Mouse (Mus musculus) adipocyte (in vitro differentiated cells): ENCODE data around the gene Pappa.
A peak's percentile ranks its signal among the peaks of the same experiment; 100 is the strongest.

Experiments
- DNase-seq: peaks from one replicate; pipeline ENCODE4 v3.0.0-alpha.2; 2016; ENCODE audit warnings: low spot score

Gene Pappa

DNA sequence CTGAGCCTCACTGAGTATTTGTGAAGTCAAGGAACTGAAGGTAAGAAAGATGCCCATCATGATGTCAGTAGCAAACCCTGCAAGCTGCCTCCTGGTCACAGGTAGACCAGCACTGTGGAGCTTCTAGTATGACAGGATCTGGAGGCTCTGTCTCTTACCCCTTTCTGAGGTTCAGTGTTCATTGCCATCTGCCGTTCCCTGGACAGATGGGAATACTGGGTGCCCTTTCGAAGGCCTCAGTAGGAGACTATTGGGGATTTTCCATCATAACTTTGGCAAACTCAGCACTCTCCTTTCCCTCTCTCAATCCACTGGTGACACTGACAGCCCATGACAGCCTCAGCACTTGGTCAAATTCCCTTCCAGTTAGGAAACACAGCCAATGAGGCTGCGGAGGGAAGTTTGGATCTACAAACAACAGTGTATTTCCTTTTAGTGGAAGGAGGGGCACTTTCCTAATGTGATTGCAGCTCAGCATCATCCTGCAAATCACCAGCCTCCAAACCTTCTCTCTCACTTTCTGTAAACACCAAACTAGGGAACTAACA, 42.4 kb downstream of the Pappa start:
- no peak for DNase-seq

DNA sequence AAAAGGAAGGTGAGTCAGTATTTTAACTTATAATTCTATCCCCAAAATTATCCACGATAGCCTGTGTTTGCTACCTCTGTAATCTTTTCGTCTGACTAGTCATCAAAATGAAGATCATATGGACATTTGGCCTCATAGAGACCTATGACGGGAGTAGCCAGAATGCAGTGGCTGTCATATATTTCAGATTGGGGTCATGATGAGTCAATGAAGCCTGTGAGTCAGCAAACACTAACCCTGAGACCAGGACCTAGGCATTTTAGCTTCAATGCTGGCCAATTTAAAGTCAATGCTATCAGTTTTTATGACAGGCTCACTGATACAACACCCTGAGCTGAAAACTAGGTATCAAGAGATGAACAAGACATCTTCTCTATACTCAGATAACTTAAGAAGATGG, 50.5 kb downstream of the Pappa start:
- DNase-seq: no peak

DNA sequence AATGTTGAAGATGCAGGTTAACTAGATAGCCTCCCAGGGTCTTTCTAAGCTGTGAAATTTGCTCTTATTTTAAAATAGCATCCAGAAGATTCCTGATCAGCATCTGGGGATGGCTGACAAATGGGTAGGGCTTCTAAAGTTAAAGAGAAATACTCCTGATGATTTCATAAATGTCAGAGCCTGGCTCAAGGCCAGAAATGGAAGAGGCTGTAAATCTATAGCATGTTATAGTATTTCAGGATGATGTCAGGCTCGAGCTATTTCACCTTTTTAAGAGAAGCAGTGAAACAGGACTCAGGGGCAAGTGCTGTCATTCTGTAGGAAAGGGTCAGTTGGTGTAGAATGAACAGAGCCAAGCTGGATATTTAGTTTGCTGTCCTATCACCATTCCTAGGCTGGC, 54.2 kb downstream of the Pappa start:
- DNase-seq: no peak

DNA sequence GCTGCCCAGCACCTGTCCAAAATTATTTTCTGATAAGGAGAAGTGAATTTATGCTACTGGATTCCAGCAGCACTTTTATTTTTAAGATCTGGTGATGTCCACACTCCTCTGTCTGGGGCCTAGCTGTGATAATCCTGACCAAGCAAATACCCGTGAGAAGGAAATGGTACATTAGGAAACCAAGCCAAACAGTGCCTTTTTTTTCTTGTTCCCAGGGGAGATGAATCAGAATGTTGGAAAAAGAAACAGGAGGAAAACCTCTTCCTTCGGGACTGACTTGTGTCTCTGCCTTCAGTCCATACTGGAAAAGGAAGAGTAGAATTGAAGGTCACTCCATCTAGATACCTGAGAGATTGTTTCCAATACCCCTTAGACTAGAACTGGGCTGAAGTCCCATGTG, 63.3 kb downstream of the Pappa start:
- DNase-seq: peak; percentile 70

DNA sequence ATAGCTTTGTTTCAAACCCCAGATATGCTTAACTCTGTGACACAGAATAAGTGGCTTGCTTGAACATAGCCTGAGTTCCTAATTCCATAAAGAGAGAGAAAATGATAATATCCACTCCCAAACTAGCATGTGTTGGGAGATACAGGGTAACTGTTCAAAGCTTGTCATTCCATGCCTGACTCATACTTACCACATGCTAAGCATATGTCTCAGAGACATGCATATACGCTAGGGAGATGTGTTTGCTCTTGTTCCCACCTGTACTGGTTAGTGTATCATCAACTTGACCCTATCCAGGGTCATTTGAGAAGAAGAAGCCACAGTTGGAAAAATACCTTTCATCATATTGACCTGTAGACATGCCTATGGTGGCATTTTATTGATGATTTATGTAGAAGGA, 63.7 kb downstream of the Pappa start:
- no peak for DNase-seq

DNA sequence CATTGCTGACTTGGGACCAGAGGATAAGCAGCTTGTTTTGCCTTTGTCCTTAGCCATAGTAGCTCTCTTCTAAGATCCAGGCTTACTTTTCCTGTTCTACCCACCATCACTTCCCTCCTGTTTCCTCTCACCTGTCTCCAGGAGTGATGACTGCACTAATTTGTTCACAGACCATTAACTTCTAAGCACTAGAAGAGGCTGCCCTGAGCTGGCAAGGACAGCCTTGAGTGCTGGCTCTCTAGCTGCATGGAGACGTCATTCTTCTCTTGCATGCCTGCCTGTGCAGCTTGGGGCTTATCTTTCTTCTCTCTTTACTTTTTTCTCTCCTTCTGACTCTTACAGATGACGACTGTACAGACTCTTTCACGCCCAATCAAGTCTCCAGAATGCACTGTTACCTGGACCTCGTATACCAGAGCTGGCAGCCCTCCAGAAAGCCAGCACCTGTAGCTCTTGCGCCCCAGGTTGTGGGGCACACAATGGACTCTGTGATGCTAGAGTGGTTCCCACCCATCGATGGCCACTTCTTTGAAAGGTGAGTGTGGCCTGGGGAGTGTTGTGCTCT, 65.0 kb downstream of the Pappa start:
- no peak for DNase-seq

DNA sequence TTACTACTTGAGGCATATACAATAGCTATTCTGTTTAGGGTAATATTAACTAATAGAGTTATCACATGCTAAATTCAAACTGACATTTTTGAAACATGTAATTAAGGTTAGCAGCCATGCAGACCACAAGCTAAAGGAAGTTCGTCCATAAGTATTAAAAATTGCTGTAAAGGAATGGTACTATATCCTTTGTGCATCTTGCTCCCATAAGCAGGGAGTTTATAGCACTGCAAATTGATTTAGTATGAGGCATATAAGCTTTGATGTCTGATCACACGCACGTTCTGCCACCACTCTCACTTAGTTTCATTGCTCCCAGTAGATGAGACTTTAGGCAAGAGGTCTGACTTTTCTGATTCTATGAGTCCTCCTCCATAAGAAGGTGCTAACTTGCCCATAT, 68.8 kb downstream of the Pappa start:
- no peak for DNase-seq

DNA sequence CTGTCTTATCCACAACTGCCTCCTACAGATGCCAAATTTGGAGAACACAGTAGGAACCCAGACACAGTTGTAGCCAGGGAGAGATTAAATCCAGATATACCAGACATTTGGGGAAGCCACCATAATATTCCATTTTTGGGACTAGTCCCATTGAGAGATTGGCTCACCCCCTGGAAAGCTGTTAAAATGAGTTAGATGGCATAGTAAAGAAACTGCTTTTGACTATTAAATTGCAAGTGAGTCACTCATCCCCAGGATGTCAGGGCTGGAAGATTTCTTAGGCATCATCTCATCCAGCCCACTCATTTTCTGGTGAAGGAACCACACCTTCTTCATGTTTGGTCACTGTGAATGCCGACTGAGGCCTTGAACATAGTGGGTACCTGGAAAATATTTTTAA, 72.0 kb downstream of the Pappa start:
- no peak for DNase-seq

DNA sequence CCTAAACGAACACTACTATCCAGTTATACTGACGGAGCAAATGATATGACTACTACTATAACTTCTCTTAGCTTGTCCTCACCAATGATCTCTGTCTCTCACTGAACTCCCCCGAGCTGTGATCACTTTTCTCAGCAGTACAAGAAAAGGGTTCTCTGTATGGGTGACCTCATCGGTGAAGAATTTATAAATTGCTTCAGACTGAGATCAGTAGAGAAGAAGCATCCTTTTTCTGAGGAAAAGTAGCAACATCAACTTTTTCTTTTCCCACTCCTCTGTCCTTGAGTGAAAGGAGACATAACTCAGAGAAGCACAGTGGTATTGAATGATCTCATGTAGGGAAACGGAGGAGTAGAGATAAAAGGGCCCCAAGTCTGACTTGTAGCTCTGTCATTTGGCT, 79.7 kb downstream of the Pappa start:
- no peak for DNase-seq

DNA sequence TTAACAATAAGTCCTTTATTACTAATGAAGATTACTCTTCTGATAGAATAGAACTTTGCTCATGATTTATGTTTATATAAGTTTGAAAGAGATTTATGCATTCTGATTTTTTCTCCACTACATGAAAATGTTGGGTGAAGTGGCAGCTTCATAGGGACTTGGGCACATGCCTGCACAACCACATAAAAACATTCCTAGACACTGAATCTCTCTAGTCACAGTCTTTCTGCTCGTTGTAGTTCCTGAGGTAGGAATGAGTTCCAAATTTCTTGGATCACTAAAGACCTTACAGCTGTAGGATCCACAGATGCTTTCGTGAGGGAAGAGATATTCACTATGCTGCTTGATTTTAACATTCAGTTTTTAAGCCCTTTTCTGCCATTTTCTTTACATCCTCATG, 81.5 kb downstream of the Pappa start:
- DNase-seq: no peak

DNA sequence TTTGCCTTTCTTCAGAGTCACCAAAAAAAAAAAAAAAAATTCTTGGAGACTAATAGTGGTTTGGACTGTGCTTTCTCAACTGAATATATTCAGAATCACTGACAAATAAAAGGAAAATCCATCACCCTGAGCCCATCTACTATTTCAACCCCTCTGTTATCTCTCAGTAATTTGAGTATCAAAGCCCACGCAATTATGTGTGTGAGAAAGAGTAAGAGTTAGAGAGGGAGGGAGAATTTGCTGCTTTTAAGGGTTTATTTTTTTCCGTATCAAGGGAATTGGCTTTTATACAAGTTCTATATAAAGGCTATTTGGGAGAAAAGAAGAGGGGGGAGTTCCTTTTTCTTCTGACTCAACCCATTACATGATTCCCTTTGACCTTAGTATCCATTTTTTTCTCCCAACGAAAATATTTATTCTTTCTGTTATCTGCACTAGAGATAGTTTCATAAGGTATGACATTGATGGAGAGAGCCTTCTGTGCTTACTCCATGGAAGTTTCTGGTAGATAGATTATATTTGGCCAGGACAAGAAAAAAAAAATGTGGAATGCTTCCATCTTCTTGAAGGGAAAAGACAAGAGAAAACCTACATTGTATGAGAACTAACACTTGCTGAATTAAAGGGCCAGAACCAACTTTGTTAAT, 85.5 kb downstream of the Pappa start:
- no peak for DNase-seq

DNA sequence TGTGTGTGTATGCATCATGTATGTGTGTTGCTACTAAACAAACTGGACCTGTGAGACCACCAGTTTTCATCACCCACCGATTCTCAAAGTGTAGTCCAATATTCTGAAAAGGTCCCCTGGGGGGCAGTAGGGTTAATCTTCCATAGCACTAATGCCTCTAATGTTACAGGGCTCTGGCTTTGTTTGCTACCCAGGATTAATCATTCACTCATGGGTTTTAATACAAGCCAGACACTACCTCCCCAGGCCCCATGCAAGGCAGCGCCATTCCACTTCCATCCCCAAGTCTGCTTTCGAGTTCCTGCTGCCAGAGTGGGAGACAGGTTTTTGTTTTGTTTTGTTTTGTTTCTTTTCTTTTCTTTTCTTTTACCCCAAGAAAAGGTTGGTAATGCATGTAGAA, 92.7 kb downstream of the Pappa start:
- no peak for DNase-seq

DNA sequence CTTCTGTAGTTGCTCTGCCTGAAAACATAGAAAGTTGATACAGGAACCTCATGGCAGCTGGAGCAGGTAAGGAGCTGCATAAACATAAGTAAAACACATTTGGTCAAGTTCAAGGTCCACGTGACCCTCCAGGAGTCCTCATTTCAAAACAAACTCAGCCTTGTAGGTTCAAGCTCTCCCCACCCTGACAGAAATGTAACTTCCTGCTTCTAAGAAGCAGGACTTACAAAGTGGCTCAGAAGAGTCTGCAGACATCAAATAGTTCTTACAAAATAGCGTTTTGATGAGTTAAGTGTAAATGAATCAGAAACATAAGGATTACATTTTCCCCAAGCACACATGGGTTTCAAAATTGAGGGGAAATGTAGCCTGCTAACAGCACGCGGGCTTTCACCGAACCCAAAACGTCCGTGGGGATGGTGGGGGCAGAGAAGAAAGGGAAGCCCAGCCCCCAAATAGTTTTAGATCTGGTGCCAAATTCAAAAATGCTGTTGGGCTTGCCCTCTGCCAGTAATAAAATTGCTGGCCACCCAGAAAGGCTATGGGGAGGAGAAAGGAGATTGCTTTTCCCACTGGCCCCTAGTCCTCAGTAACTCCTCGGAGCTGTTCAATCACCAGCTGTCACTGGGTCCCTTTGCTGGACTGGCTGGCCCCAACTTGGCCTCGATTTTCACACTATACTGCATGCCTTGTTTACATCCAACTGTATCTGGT, 93.8 kb downstream of the Pappa start:
- DNase-seq: no peak

DNA sequence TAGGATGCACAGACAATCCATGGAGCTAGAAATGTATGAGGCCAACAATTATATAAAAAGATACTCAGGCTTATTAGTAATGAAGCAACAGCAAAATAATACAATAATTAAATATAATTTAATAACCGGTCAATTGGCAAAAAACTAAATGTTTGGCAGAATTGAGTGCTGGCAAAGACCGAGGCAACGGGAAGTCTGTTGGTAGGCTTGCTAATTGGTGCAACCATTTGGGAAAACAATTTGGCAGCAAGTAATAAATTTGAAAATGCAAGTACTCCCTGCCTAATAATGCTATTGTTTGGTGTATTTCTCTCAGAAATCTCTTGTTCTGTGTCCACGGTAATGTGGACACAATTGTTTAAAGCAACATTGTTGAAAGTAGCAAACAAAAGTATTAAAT, 99.9 kb downstream of the Pappa start:
- DNase-seq: no peak

DNA sequence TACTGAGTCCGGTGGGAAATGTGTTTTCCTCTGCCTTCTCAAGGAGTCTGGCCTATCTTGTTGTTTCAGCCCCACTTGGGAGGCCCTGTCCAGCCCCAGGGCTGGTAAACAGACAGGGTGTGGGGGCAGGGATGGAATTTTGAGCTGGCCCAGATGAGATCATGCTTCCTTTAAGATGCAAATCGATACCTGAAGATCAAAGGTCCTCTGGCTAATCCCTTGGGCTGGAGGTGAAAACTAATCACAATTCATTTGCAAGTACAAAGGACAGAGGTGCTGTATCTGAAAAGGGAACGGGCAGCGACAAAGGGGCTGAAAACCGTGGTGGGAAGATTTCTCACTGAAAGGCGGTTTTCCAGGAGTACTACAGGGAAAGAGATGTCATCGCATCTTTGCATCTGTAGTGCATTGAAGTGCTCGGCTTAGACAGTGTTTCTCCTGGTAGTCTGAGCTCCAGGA, 114.6 kb downstream of the Pappa start:
- no peak for DNase-seq

DNA sequence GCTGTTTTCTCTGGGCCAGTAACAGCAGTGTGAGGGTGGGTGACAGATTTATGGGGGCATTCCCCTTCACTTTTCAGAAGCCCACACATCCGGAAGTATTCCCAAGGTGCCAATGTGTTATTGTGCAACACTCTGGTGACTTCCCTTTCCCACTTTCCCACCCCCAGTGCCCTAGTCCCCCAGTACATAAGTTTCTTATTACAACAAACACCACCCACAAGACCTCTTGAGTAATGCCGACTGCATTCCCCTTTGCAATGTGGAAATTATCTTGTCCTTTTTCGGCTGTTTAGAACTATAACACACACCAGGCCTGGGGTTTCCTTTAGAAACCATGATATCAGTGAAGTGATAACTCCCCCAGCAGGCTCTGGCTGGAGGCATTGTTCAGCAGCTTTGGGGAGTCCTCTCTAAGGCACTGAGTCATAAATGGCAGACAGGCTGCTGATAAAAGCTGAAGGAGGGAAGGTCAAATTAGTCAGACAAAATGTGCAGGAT, 118.5 kb downstream of the Pappa start:
- DNase-seq: peak; percentile 22

DNA sequence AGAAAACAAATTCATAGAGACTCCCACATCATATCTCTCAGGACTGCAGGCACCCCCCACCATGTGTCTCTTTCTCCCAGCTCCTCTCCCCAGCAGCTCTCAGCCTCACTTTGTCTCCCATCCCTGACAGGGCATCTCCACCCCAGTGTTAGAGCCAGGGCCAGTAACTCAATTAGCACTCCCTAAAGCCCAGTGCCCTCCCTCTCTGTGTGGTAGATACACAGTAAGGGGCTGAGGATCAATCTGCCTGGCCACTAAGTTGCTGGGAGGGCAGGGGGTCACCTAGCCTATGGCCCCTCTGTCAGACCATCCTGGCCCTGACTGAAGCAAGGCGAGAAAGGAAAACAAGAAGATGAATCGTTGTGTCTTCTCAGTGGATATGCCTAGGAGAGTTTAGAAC, 119.3 kb downstream of the Pappa start:
- no peak for DNase-seq

DNA sequence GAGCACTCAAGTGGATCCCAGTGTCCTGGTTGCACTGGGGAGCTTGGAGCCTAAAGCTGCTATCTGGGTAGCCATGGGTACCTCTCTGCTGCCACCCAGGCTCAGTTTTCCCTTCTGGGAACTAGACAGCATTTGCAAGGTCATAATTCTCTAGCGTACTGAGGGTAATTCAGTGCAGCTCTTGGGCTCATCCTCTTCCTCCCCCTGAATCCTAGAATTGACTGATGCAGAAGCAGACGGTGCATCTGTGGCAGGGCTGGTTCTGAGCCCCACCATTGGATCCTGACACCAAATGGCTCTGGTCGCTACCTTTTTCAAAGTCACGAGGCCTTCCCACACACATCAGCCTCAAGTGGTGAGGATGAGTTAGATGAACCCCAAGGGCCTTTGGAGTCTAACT, 121.0 kb downstream of the Pappa start:
- DNase-seq: no peak

DNA sequence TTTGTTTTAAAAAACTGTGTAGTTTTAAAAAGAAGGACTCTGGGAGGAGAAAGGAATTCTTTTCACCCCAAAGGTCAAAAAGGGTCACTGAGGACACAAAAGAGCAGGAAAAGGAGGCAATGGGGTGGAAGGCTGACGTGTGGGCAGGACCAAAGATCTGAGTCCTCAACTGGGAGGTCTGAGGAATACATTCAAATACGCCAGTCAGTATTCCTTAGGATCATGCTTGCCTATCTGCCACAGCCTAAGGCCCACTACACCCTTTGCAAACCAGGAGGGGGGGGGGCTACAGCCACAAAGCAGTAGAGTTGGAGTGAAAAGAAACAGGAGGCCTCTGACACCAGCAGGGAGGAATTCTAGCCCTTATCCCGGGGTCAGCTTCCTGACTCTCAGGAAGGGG, 121.5 kb downstream of the Pappa start:
- no peak for DNase-seq

DNA sequence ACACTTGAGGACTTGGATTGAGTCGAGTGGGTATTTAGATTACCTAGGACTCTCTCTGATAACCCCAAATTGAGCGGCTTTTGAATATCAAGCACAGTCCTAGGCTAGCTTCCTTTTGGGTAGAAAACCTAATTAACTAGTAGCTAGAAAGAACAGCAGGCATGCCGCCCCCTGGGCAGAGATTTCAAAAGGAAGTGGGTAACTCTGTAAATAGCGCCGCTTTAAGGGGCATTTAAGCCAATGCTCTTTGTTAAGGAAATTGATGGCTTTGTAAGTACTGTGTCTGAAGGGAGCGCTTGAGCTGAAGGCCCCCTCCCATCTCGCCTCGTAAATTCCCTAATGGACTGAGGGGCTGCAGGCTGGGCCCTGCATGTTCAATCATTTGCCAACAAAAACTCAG, 128.2 kb downstream of the Pappa start:
- DNase-seq: no peak

DNA sequence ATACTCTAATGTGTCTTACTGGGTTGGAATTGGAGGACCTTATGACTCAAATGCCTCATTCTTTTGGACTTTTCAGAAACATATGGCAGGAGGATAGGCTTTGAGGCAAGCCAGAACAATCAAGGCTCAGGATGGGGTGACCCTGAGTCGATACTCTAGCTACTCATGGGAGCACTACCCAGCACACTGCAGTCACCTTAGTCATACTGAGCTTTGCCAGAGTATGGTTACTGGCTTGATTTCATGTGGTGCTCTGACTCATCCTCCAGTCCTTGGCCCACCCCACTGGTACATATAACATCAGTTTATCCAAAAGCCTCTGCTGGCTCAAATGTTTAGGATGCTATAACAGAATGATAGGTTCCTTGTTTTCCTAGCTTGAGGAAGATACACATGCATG, 130.1 kb downstream of the Pappa start:
- no peak for DNase-seq

DNA sequence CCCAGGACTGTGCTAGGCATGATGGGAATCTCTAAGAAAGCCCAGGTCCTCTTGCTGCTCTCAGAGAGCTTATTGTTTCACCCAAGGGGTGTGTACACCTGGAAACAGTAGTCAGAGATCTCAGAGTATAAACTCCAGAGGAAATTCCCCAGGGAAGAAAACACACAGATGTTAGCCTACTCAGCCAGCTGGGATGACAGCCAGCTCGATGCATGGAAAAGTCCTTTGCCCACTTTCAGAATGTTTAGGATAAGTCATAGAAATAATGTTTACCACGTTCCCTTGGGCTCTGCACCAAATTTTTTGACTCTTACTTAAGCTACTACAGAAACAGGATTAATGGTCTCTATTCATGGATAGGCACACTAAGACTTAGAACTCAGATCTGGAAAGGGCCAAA, 143.1 kb downstream of the Pappa start:
- DNase-seq: no peak

DNA sequence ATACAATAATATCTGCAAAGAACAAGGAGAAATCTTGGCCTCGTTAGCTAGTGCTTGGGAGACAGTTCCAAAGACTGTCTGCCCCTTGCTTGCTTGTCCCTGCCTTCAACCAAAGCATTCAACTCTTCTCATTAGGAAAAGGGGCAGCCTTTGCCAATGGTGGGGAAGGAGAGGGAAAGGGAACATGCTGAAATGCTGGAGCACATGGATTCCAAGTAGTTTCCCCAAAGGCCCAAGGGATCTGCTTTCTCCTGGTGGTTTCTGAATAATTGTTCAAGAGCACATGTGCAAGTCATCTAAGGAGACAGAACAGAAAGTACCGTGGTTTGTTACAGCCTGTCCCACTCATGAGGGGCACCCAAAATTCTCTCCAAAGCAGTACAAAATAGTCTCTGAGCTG, 146.0 kb downstream of the Pappa start:
- DNase-seq: no peak
